Mouse (Mus musculus): ENCODE results near the gene Hist2h2ab. TPM values are rescaled to one million over a fixed set of nuclear protein-coding genes. Genes with fewer than 3 reads are reported as not detected.
"Not testable (repeated sequence)": the region's sequence is repeated elsewhere in the genome, so short reads cannot be mapped to it uniquely, and the experiment has no call there.

Hist2h2ab gene
- 1.3 and 2.7 TPM in 2 replicates for polyA plus RNA-seq (2012; rRNA removed)

DNA sequence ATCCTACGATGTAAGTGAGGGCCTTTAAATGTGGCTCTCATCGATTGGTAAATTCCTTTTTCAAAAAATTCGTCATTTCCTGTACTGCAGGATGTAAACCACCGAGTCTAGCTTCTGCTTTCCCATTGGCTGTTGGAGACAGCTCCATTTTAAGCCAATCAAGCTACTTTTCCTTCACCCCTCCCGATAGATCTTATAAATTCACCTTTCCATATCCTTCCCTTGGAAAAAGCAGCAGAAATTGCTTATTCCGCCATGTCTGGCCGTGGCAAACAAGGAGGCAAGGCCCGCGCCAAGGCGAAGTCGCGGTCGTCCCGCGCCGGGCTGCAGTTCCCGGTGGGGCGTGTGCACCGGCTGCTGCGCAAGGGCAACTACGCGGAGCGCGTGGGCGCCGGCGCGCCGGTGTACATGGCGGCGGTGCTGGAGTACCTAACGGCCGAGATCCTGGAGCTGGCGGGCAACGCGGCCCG, at the start of gene Hist2h2ab, which contains the start of gene Bola1:
Gene Hist2h2ab, plus strand, starts transcription at position 205 of the 470 bp plus-strand sequence.
Gene Bola1, minus strand, starts transcription at position 49 of the 470 bp plus-strand sequence.
- peak; percentile 78 for TF ChIP-seq POLR2A (IDR thresholded peaks at IDR 0.05; ENCODE audit: extremely low read depth, insufficient read depth, low read length)
- TF ChIP-seq CTCF (IDR thresholded peaks at IDR 0.05; ENCODE audit: extremely low read depth, insufficient read depth, low read length) = no peak
- Histone ChIP-seq H3K4me3 (ENCODE audit: insufficient read depth, low read length) (peak within 1 kb of the TSS; percentile 69), H3K27ac (ENCODE audit: insufficient read depth, low read length) (peak within 1 kb of the TSS; percentile 94), H3K4me1 (ENCODE audit: control insufficient read depth, insufficient read depth, low read length) (peaks cover 3% of the 10 kb centered on the region; the same call in 1 of the 2 replicates)

DNA sequence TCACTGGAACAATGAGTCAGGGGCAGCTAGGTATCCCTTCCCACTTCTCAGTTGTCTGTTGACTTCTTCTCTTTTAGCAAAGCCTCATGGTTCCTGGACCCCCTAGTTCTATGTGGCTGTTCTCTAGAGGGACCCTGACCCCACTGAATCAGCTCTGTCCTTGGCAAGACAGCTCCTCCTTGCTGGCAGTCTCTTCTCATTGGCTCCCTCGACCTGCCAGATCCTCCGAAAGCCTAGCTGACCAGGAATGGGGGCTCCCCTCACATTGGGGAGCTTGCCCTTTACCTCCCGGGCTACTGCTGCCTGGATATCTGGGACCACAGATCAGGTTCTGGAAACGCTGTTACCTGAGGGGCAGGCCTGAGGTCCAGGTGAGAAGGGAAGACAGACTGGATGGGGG, 49.4 kb upstream of the Hist2h2ab start:
- TF ChIP-seq POLR2A (IDR thresholded peaks at IDR 0.05; ENCODE audit: extremely low read depth, insufficient read depth, low read length) (no peak), CTCF (IDR thresholded peaks at IDR 0.05; ENCODE audit: extremely low read depth, insufficient read depth, low read length) (no peak)
- peak overlapping the region; percentile 18; the same call in 1 of the 2 replicates for H3K27ac ChIP-seq (ENCODE audit: insufficient read depth, low read length)
- H3K4me3 ChIP-seq (ENCODE audit: insufficient read depth, low read length) = no peak overlapping the region
- peaks cover 8% of the 10 kb centered on the region; the same call in 1 of the 2 replicates for H3K4me1 ChIP-seq (ENCODE audit: control insufficient read depth, insufficient read depth, low read length)

DNA sequence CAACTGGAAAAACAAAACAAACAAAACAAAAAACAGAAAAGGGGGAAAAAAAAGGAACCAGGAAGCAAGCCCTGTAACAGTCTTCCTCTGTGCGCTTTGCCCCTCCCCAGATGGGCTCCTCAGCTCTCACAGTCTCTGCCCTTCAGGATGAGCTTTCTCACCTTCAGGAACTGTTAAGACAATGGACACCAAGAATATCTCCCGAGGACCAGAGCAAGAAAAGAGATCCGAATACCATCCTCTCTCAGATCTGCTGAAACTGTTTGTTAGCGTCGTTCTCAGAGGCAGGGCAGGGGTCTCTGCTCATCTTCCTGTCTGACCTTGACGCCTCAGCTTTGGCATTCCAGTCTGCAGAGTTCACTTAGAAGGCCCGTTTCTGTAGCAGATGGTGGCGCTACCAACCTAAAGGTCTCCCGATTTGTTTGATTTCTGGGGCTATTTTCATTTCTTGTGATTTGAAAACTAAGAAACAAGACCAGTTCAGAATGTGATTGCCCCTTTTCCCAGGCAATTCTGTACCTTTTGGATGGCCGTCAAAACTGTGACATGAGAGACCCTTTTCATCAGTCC, 48.6 kb upstream of the Hist2h2ab start:
- peak overlapping the region; percentile 1; the same call in 1 of the 2 replicates for H3K27ac ChIP-seq (ENCODE audit: insufficient read depth, low read length)
- TF ChIP-seq CTCF (IDR thresholded peaks at IDR 0.05; ENCODE audit: extremely low read depth, insufficient read depth, low read length) = no peak
- TF ChIP-seq POLR2A (IDR thresholded peaks at IDR 0.05; ENCODE audit: extremely low read depth, insufficient read depth, low read length) = no peak
- peaks cover 8% of the 10 kb centered on the region; the same call in 1 of the 2 replicates for H3K4me1 ChIP-seq (ENCODE audit: control insufficient read depth, insufficient read depth, low read length)
- no peak overlapping the region; the same call in 1 of the 2 replicates for H3K4me3 ChIP-seq (ENCODE audit: insufficient read depth, low read length)

DNA sequence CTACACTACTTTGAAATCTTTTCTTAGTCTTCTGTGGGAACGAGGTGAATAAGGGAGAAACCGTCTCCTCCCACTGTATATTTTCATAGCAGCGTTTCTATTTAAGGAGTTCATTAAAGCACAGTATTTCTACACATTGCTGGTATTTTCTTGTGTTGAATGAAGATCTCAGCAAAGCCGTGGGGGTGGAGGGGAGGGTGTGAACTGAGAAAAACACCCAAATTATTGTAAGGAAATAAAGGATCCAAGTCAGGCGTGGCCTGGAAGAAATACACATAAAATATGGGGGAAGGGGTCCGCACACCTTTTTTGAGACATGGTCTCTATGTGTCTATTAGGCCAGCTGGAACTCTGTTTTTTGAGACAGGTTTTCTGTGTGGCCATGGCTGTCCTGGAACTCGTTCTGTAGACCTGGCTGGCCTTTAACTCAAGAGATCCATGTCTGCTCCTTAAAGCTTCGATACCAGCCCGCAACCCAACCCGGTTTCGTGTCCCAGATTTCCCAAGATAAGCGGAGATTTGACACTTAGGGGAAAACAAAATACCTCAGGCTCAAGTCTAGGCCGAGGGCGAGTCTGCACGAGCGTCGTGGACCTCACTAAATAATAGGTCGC, 48.0 kb upstream of the Hist2h2ab start:
- TF ChIP-seq POLR2A (IDR thresholded peaks at IDR 0.05; ENCODE audit: extremely low read depth, insufficient read depth, low read length) = no peak
- TF ChIP-seq CTCF (IDR thresholded peaks at IDR 0.05; ENCODE audit: extremely low read depth, insufficient read depth, low read length) = no peak

DNA sequence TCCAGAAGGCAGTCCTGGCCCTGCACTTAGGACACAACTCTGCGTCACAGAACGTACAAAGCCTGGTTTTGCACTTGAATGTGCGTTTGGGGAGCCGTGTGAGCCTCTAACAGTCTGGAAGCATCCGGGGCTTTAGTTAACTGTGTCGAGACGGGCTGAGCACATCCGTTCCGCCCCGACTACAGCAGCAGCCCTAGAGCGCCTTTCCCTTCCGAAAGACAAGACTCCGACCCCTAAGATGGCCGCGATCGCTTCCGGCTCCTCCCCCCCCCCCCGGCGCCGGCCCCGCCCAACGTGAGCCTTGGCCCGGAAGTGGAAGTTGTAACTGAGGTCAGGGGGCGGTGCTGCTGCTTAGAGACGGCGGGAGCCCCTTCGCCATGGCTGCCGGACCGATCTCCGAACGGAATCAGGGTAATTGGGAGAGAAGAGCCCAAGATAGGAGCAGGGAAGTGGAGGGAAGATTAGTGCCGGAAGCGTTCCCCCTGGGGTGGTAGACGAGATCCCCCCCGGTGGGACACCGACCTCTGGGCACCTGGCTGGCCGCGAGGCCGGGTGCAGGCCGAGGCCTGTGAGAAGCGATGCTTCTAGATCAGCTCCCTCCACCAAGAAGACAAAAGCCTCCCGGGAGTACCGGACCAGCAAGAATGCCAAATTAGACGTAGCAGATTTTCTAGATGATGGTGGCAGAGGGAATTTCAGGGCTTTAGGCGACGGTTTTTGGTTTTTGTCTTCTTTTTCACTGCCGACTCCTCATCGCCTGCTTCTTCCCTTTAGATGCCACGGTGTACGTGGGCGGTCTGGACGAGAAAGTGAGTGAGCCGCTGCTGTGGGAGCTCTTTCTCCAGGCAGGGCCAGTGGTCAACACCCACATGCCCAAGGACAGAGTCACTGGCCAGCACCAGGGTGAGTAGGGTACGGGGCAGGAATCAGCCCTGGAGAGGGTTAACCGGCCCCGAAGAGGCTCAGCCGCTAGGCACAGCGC, 47.2 kb upstream of the Hist2h2ab start, which contains the start of gene Sf3b4:
Gene Sf3b4, plus strand, starts transcription at position 136 of the 982 bp plus-strand sequence.
- no peak for TF ChIP-seq CTCF (IDR thresholded peaks at IDR 0.05; ENCODE audit: extremely low read depth, insufficient read depth, low read length)
- peak; percentile 88 for TF ChIP-seq POLR2A (IDR thresholded peaks at IDR 0.05; ENCODE audit: extremely low read depth, insufficient read depth, low read length)
- Histone ChIP-seq H3K4me1 (ENCODE audit: control insufficient read depth, insufficient read depth, low read length) (peaks cover 8% of the 10 kb centered on the region; the same call in 1 of the 2 replicates), H3K27ac (ENCODE audit: insufficient read depth, low read length) (peak within 1 kb of the TSS; percentile 89), H3K4me3 (ENCODE audit: insufficient read depth, low read length) (peak within 1 kb of the TSS; percentile 55)

More for the DNA sequence above, 48.0 kb upstream of the Hist2h2ab start:
- Histone ChIP-seq H3K27ac (ENCODE audit: insufficient read depth, low read length) (peak overlapping the region; percentile 89), H3K4me1 (ENCODE audit: control insufficient read depth, insufficient read depth, low read length) (peaks cover 8% of the 10 kb centered on the region; the same call in 1 of the 2 replicates), H3K4me3 (ENCODE audit: insufficient read depth, low read length) (peak overlapping the region; percentile 55)

DNA sequence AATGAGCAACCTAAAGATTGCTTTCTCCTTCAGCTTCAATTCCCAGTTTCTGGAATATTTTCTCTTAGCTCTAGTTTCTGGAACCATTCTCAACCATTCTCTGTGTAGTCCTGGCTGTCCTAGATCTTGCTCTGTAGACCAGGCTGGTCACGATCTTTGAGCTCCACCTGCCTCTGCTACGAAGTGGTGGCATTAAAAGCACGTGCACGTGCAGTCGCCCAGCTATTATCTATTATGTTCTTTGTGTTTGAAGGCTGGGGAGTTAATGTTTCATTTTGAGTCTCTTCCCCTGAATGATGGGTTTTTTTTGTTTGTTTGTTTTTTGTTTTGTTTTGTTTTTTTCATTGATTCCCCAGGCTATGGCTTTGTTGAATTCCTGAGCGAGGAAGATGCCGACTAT, 46.5 kb upstream of the Hist2h2ab start:
- peak overlapping the region; percentile 55 for H3K4me3 ChIP-seq (ENCODE audit: insufficient read depth, low read length)
- H3K4me1 ChIP-seq (ENCODE audit: control insufficient read depth, insufficient read depth, low read length) = peaks cover 6% of the 10 kb centered on the region; the same call in 1 of the 2 replicates
- no peak overlapping the region for H3K27ac ChIP-seq (ENCODE audit: insufficient read depth, low read length)
- no peak for TF ChIP-seq POLR2A (IDR thresholded peaks at IDR 0.05; ENCODE audit: extremely low read depth, insufficient read depth, low read length)
- TF ChIP-seq CTCF (IDR thresholded peaks at IDR 0.05; ENCODE audit: extremely low read depth, insufficient read depth, low read length) = no peak

DNA sequence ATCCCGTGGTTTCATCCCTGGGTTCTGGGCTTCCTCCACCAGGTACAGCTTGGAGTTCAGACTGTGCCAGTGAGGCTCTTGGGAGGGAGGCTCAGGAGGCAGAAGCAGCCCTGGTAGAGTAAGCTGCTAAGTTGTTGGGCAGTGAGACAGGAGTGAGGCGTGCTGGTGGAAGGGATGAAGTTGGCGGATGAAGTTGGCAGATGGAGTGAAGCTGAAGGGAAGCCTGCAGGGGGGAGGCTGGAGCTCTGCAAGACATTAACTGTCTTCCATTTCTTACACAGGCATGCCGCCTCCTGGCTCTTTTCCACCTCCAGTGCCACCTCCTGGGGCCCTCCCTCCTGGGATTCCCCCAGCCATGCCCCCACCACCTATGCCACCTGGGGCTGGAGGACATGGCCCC, 45.6 kb upstream of the Hist2h2ab start:
- H3K4me3 ChIP-seq (ENCODE audit: insufficient read depth, low read length); H3K27ac ChIP-seq (ENCODE audit: insufficient read depth, low read length); H3K4me1 ChIP-seq (ENCODE audit: control insufficient read depth, insufficient read depth, low read length): not testable (repeated sequence)

DNA sequence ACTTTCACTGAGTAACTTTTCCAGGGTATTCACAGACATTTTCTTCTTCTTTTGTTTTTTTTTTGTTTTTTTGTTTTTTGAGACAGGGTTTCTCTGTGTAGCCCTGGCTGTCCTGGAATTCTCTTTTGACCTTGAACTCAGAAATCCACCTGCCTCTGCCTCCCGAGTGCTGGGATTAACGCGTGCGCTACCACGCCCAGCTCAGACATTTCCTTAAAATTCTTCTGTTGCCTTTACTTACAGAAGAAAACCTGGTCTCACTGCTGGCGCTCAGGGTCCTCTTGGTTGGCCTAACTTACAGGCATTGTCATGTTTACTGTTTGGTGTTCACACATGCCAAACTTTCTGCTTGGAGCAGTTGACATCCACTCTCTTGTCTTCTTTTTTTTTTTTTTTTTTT, 44.4 kb upstream of the Hist2h2ab start:
- no peak for TF ChIP-seq POLR2A (IDR thresholded peaks at IDR 0.05; ENCODE audit: extremely low read depth, insufficient read depth, low read length)
- TF ChIP-seq CTCF (IDR thresholded peaks at IDR 0.05; ENCODE audit: extremely low read depth, insufficient read depth, low read length) = no peak
- no peak overlapping the region for H3K4me3 ChIP-seq (ENCODE audit: insufficient read depth, low read length)
- H3K27ac ChIP-seq (ENCODE audit: insufficient read depth, low read length) = no peak overlapping the region
- H3K4me1 ChIP-seq (ENCODE audit: control insufficient read depth, insufficient read depth, low read length) = peaks cover 8% of the 10 kb centered on the region; the same call in 1 of the 2 replicates

DNA sequence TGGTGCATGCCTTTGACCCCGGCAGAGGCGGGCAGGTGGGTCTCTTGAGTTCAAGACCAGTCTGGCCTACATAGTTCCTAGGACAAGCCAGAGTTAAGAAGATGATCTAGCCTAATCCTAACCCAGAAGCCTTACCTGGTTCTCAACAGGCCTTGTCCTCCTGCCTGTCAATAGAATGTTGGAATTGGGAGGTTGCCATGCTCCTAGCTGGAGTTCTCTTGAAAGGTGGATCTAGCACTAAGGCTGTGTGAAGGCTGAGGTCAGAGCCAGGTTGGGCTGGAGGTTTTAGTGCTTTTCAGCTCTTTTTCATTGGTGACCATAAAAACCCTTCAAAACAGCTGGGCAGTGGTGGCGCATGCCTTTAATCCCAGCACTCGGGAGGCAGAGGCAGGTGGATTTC, 41.2 kb upstream of the Hist2h2ab start:
- no peak overlapping the region for H3K4me3 ChIP-seq (ENCODE audit: insufficient read depth, low read length)
- TF ChIP-seq CTCF (IDR thresholded peaks at IDR 0.05; ENCODE audit: extremely low read depth, insufficient read depth, low read length) (no peak), POLR2A (IDR thresholded peaks at IDR 0.05; ENCODE audit: extremely low read depth, insufficient read depth, low read length) (no peak)

More for the DNA sequence above, 41.2 kb upstream of the Hist2h2ab start:
- Histone ChIP-seq H3K27ac (ENCODE audit: insufficient read depth, low read length) (no peak overlapping the region), H3K4me1 (ENCODE audit: control insufficient read depth, insufficient read depth, low read length) (peaks cover 8% of the 10 kb centered on the region; the same call in 1 of the 2 replicates)
